Mouse (Mus musculus): ENCODE results near the gene Rev1.

DNA sequence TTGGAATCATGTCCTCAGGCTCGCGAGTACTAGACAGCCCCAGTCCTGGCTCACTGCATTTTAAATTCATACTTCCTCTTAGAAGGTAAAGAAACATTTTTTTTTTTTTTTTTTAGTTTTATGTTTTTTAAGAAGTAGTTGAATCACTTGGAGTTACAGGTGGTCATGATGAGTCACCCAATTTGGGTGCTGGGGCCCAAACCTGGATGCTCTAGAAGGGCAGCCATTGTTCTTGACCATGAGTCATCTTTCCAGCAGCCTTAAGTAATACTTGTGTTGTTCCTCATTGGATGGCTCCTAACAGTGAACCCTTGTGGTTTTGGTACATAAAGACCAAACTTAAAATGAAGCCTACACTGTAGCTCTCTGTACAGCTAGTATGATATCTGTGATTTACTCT, 90.7 kb downstream of the Rev1 start:
- TF ChIP-seq CTCF (IDR thresholded peaks at IDR 0.05; ENCODE audit: borderline replicate concordance, insufficient read depth, low read depth, low read length) (no peak), POLR2A (IDR thresholded peaks at IDR 0.05; ENCODE audit: borderline replicate concordance, insufficient read depth, low read length) (no peak)
